Mouse (Mus musculus) lung, postnatal 0 days (tissue): ENCODE measurements around the gene Pklr. TPM values are rescaled to one million over a fixed set of nuclear protein-coding genes. Genes with fewer than 3 reads are reported as not detected.

Source experiments
- ATAC-seq: fragments of 200-750 bp; cut with Nextera tagmentation; 2 replicates; pipeline ENCODE4 v1.8.0; 2017; ENCODE audit warnings: moderate library complexity
- DNase-seq: peaks from one replicate; pipeline ENCODE4 v3.0.0-alpha.2; 2016; ENCODE audit warnings: low spot score
- H3K27ac ChIP-seq: fragments of 300-500 bp; sonication (generic); 2 replicates; pipeline ENCODE4 v1.5.1; 2014; ENCODE audit warnings: antibody characterized with exemption, mild to moderate bottlenecking, low read length, mixed read lengths
- H3K27me3 ChIP-seq: fragments of 300-500 bp; sonication (generic); replicated peaks from 2 replicates; pipeline ENCODE4 v1.6.1; 2014; ENCODE audit warnings: low read length, mixed read lengths; ENCODE audit not compliant: insufficient read depth
- H3K36me3 ChIP-seq: fragments of 300-500 bp; sonication (generic); 2 replicates; pipeline ENCODE4 v1.6.1; 2014; ENCODE audit warnings: low read length, mixed read lengths; ENCODE audit not compliant: insufficient read depth
- H3K4me1 ChIP-seq: fragments of 300-500 bp; sonication (generic); 2 replicates; pipeline ENCODE4 v1.6.1; 2014; ENCODE audit warnings: antibody characterized with exemption, low read depth, low read length, mixed read lengths; ENCODE audit not compliant: insufficient read depth
- H3K4me2 ChIP-seq: fragments of 300-500 bp; sonication (generic); replicated peaks from 2 replicates; pipeline ENCODE4 v1.6.1; 2014; ENCODE audit warnings: low read depth, mild to moderate bottlenecking, low read length, moderate library complexity, mixed read lengths
- H3K4me3 ChIP-seq: fragments of 300-500 bp; sonication (generic); 2 replicates; pipeline ENCODE4 v1.5.1; 2014; ENCODE audit warnings: low read depth, low read length
- H3K9ac ChIP-seq: fragments of 300-500 bp; sonication (generic); replicated peaks from 2 replicates; pipeline ENCODE4 v1.6.1; 2014; ENCODE audit warnings: low read depth, mild to moderate bottlenecking
- H3K9me3 ChIP-seq: fragments of 300-500 bp; sonication (generic); 2 replicates; pipeline ENCODE4 v1.6.1; 2016; ENCODE audit warnings: low read length, mixed read lengths
- CTCF ChIP-seq: IDR thresholded peaks from 2 replicates; pipeline ENCODE4 v1.5.1; 2016; ENCODE audit warnings: antibody characterized with exemption, mild to moderate bottlenecking
- EP300 ChIP-seq: IDR thresholded peaks from 2 replicates; pipeline ENCODE4 v1.6.1; 2016; ENCODE audit warnings: antibody characterized with exemption, mild to moderate bottlenecking, control low read depth
- WGBS: fragments of 180-500 bp; shearing (Covaris S2); extraction: QIAGEN DNeasy Blood & Tissue Kit; methylation state at CpG from one replicate; pipeline ENCODE4 v1.1.7; 2014; 5-methylcytosine and 5-hydroxymethylcytosine counted together
- polyA plus RNA-seq: library from polyadenylated mRNA; unstranded; fragments of >200 nt; fragmentation: Nextera tagmentation; extraction: Ambion mirVana; gene quantifications from 2 replicates; pipeline ENCODE4 v1.2.1, GENCODE M21; 2015

Gene Pklr
- polyA plus RNA-seq, 1 experiment from 2014 or later, result 0.14 TPM

- H3K4me1 ChIP-seq, result no peaks in the 10 kb centered on the region
- H3K9me3 ChIP-seq, result no peaks in the 10 kb centered on the region
- no peaks in the 10 kb centered on the region for H3K27me3 ChIP-seq
- H3K9ac ChIP-seq, result no peak overlapping the region
- H3K4me2 ChIP-seq, result no peak overlapping the region
- H3K4me3 ChIP-seq, result no peak overlapping the region
- DNase-seq, result no peak
- H3K36me3 ChIP-seq, result no peaks in the 10 kb centered on the region
- 76% methylated on average over 1 of the region's 1 CpGs for WGBS
- no peak overlapping the region for H3K27ac ChIP-seq
- TF ChIP-seq EP300, result no peak
- peak; percentile 44 for TF ChIP-seq CTCF
- ATAC-seq, result no peak
These were observed 57.4 kb downstream of the Pklr start for GRCm38 (mm10) chr3:89193351-89193750.

DNA sequence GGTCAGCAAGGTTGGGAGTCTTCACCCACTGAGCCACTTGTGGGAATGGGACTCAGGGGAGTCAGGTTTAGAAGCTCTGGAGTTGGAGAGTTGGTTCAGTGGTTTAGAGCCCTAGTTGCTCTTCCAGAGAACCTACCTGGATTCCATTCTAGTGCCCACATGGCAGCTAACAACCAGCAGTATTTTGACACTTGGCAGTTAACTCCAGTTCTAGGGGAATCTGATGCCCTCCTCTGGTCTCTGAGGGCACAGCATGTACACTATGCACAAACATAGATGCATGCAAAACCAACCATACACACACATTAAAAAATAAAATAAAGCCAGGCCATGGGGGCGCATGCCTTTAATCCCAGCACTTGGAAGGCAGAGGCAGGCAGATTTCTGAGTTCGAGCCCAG lies 57.9 kb downstream of the Pklr start:
- no peaks in the 10 kb centered on the region for H3K36me3 ChIP-seq
- no peak overlapping the region for H3K4me3 ChIP-seq
- no peak overlapping the region for H3K4me2 ChIP-seq
- no peak overlapping the region for H3K9ac ChIP-seq
- no peaks in the 10 kb centered on the region for H3K27me3 ChIP-seq
- ATAC-seq, result no peak
- no peaks in the 10 kb centered on the region for H3K9me3 ChIP-seq
- no peak overlapping the region for H3K27ac ChIP-seq
- TF ChIP-seq CTCF, result peak; percentile 63
- TF ChIP-seq EP300, result no peak
- 92% methylated on average over 2 of the region's 2 CpGs for WGBS
- DNase-seq, result peak; percentile 51
- no peaks in the 10 kb centered on the region for H3K4me1 ChIP-seq

Other genes starting within 250 kb of the Pklr start
- 23.2 and 24.6 TPM in 2 replicates for gene Msto1, start 222.1 kb upstream of the Pklr start, polyA plus RNA-seq
- 11.9 and 15.0 TPM in 2 replicates for gene Ash1l, start 185.5 kb upstream of the Pklr start, polyA plus RNA-seq
- 64.6 and 66.3 TPM in 2 replicates for gene Dap3, start 185.0 kb upstream of the Pklr start, polyA plus RNA-seq
- 16.0 and 17.9 TPM in 2 replicates for gene Rusc1, start 42.8 kb upstream of the Pklr start, polyA plus RNA-seq
- not detected in 2 replicates for gene Gm43738, start 35.0 kb upstream of the Pklr start, polyA plus RNA-seq
- 185 and 199 TPM in 2 replicates for gene Fdps, start 34.2 kb upstream of the Pklr start, polyA plus RNA-seq
- 0.19 and 0.31 TPM in 2 replicates for gene Hcn3, start 24.1 kb downstream of the Pklr start, polyA plus RNA-seq
- gene Clk2, start 28.7 kb downstream of the Pklr start, polyA plus RNA-seq, result 16.2 and 17.7 TPM in 2 replicates
- 89.6 and 94.2 TPM in 2 replicates for gene Scamp3, start 41.3 kb downstream of the Pklr start, polyA plus RNA-seq
- 6.6 and 8.4 TPM in 2 replicates for gene Fam189b, start 47.0 kb downstream of the Pklr start, polyA plus RNA-seq
- gene Gba, start 66.8 kb downstream of the Pklr start, polyA plus RNA-seq, result 44.4 and 46.5 TPM in 2 replicates
- 77.3 and 77.7 TPM in 2 replicates for gene Thbs3, start 79.0 kb downstream of the Pklr start, polyA plus RNA-seq
- 99.3 and 116 TPM in 2 replicates for gene Mtx1, start 90.9 kb downstream of the Pklr start, polyA plus RNA-seq
- 300 and 307 TPM in 2 replicates for gene Muc1, start 92.9 kb downstream of the Pklr start, polyA plus RNA-seq
- 282 and 309 TPM in 2 replicates for gene Krtcap2, start 109.8 kb downstream of the Pklr start, polyA plus RNA-seq
- 1.8 and 2.1 TPM in 2 replicates for gene Trim46, start 110.2 kb downstream of the Pklr start, polyA plus RNA-seq
- gene Dpm3, start 123.2 kb downstream of the Pklr start, polyA plus RNA-seq, result 125 and 136 TPM in 2 replicates
- 95.7 and 96.4 TPM in 2 replicates for gene Slc50a1, start 134.4 kb downstream of the Pklr start, polyA plus RNA-seq
- gene Efna1, start 145.0 kb downstream of the Pklr start, polyA plus RNA-seq, result 174 and 188 TPM in 2 replicates
- gene Efna3, start 186.8 kb downstream of the Pklr start, polyA plus RNA-seq, result 4.4 and 6.7 TPM in 2 replicates
- 9.7 and 10.3 TPM in 2 replicates for gene Efna4, start 201.9 kb downstream of the Pklr start, polyA plus RNA-seq
- gene Adam15, start 213.9 kb downstream of the Pklr start, polyA plus RNA-seq, result 133 and 177 TPM in 2 replicates
- 0.16 and 0.25 TPM in 2 replicates for gene Dcst2, start 225.8 kb downstream of the Pklr start, polyA plus RNA-seq
- gene Dcst1, start 229.1 kb downstream of the Pklr start, polyA plus RNA-seq, result 0.11 and 0.38 TPM in 2 replicates